Mouse (Mus musculus): ENCODE data around the gene Cdkal1. TPM values are rescaled to one million over a fixed set of nuclear protein-coding genes. Genes with fewer than 3 reads are reported as not detected.

Cdkal1 gene
- polyA plus RNA-seq, 1 experiment: 10.3 TPM

GRCm38 (mm10) chr13:29185545-29185944 is 669.9 kb downstream of the Cdkal1 start:
- Histone ChIP-seq H3K27ac (ENCODE audit: insufficient read depth, low read length) (no peak overlapping the region), H3K4me1 (ENCODE audit: control insufficient read depth, insufficient read depth, low read length) (no peaks in the 10 kb centered on the region), H3K27me3 (ENCODE audit: control insufficient read depth, insufficient read depth, low read length) (no peaks in the 10 kb centered on the region), H3K4me3 (replicated peaks; ENCODE audit: insufficient read depth, low read depth, low read length) (no peak overlapping the region)
- TF ChIP-seq CTCF (IDR thresholded peaks at IDR 0.05; ENCODE audit: borderline replicate concordance, insufficient read depth, low read depth, low read length) (no peak), POLR2A (IDR thresholded peaks at IDR 0.05; ENCODE audit: borderline replicate concordance, insufficient read depth, low read length) (no peak)
- 81% methylated on average over 4 of the region's 4 CpGs for WGBS
- DNase-seq: no peak

- no peaks in the 10 kb centered on the region for H3K4me1 ChIP-seq (ENCODE audit: control insufficient read depth, insufficient read depth, low read length)
- H3K27ac ChIP-seq (ENCODE audit: insufficient read depth, low read length): no peak overlapping the region
- no peak for DNase-seq
- H3K27me3 ChIP-seq (ENCODE audit: control insufficient read depth, insufficient read depth, low read length): no peaks in the 10 kb centered on the region
- H3K4me3 ChIP-seq (replicated peaks; ENCODE audit: insufficient read depth, low read depth, low read length): no peak overlapping the region
- 83% methylated on average over 2 of the region's 2 CpGs for WGBS
- no peak for TF ChIP-seq POLR2A (IDR thresholded peaks at IDR 0.05; ENCODE audit: borderline replicate concordance, insufficient read depth, low read length)
- no peak for TF ChIP-seq CTCF (IDR thresholded peaks at IDR 0.05; ENCODE audit: borderline replicate concordance, insufficient read depth, low read depth, low read length)
Observed at GRCm38 (mm10) chr13:29184545-29184944, 670.9 kb downstream of the Cdkal1 start.

- no peak for DNase-seq
- 90% methylated on average over 4 of the region's 4 CpGs for WGBS
- H3K27ac ChIP-seq (ENCODE audit: insufficient read depth, low read length): no peak overlapping the region
- no peaks in the 10 kb centered on the region for H3K4me1 ChIP-seq (ENCODE audit: control insufficient read depth, insufficient read depth, low read length)
- no peak for TF ChIP-seq POLR2A (IDR thresholded peaks at IDR 0.05; ENCODE audit: borderline replicate concordance, insufficient read depth, low read length)
- TF ChIP-seq CTCF (IDR thresholded peaks at IDR 0.05; ENCODE audit: borderline replicate concordance, insufficient read depth, low read depth, low read length): no peak
- no peak overlapping the region for H3K4me3 ChIP-seq (replicated peaks; ENCODE audit: insufficient read depth, low read depth, low read length)
- H3K27me3 ChIP-seq (ENCODE audit: control insufficient read depth, insufficient read depth, low read length): no peaks in the 10 kb centered on the region
Observed at GRCm38 (mm10) chr13:29179861-29180260, 675.6 kb downstream of the Cdkal1 start.

GRCm38 (mm10) chr13:29179260-29179659 is 676.2 kb downstream of the Cdkal1 start:
- no peak for TF ChIP-seq POLR2A (IDR thresholded peaks at IDR 0.05; ENCODE audit: borderline replicate concordance, insufficient read depth, low read length)
- no peak for TF ChIP-seq CTCF (IDR thresholded peaks at IDR 0.05; ENCODE audit: borderline replicate concordance, insufficient read depth, low read depth, low read length)
- Histone ChIP-seq H3K4me3 (replicated peaks; ENCODE audit: insufficient read depth, low read depth, low read length) (no peak overlapping the region), H3K27me3 (ENCODE audit: control insufficient read depth, insufficient read depth, low read length) (no peaks in the 10 kb centered on the region), H3K27ac (ENCODE audit: insufficient read depth, low read length) (no peak overlapping the region), H3K4me1 (ENCODE audit: control insufficient read depth, insufficient read depth, low read length) (no peaks in the 10 kb centered on the region)
- DNase-seq: no peak
- WGBS: 94% methylated on average over 4 of the region's 4 CpGs

- Histone ChIP-seq H3K27ac (ENCODE audit: insufficient read depth, low read length) (no peak overlapping the region), H3K27me3 (ENCODE audit: control insufficient read depth, insufficient read depth, low read length) (no peaks in the 10 kb centered on the region), H3K4me1 (ENCODE audit: control insufficient read depth, insufficient read depth, low read length) (no peaks in the 10 kb centered on the region), H3K4me3 (replicated peaks; ENCODE audit: insufficient read depth, low read depth, low read length) (no peak overlapping the region)
- DNase-seq: no peak
- 72% methylated on average over 5 of the region's 5 CpGs for WGBS
- TF ChIP-seq CTCF (IDR thresholded peaks at IDR 0.05; ENCODE audit: borderline replicate concordance, insufficient read depth, low read depth, low read length): no peak
- no peak for TF ChIP-seq POLR2A (IDR thresholded peaks at IDR 0.05; ENCODE audit: borderline replicate concordance, insufficient read depth, low read length)
Observed at GRCm38 (mm10) chr13:29177889-29178486, 677.5 kb downstream of the Cdkal1 start.

- Histone ChIP-seq H3K4me3 (replicated peaks; ENCODE audit: insufficient read depth, low read depth, low read length) (no peak overlapping the region), H3K27me3 (ENCODE audit: control insufficient read depth, insufficient read depth, low read length) (no peaks in the 10 kb centered on the region), H3K27ac (ENCODE audit: insufficient read depth, low read length) (no peak overlapping the region), H3K4me1 (ENCODE audit: control insufficient read depth, insufficient read depth, low read length) (no peaks in the 10 kb centered on the region)
- TF ChIP-seq CTCF (IDR thresholded peaks at IDR 0.05; ENCODE audit: borderline replicate concordance, insufficient read depth, low read depth, low read length) (no peak), POLR2A (IDR thresholded peaks at IDR 0.05; ENCODE audit: borderline replicate concordance, insufficient read depth, low read length) (no peak)
- DNase-seq: no peak
- 76% methylated on average over 1 of the region's 1 CpGs for WGBS
Observed at GRCm38 (mm10) chr13:29169356-29169755, 686.1 kb downstream of the Cdkal1 start.

- whole genome bisulfite sequencing: 87% methylated on average over 15 of the region's 15 CpGs
- TF ChIP-seq CTCF (IDR thresholded peaks at IDR 0.05; ENCODE audit: borderline replicate concordance, insufficient read depth, low read depth, low read length): no peak
- TF ChIP-seq POLR2A (IDR thresholded peaks at IDR 0.05; ENCODE audit: borderline replicate concordance, insufficient read depth, low read length): no peak
- no peak overlapping the region for H3K27ac ChIP-seq (ENCODE audit: insufficient read depth, low read length)
- H3K4me1 ChIP-seq (ENCODE audit: control insufficient read depth, insufficient read depth, low read length): peaks cover 10% of the 10 kb centered on the region
- DNase-seq: no peak
- no peaks in the 10 kb centered on the region for H3K27me3 ChIP-seq (ENCODE audit: control insufficient read depth, insufficient read depth, low read length)
- H3K4me3 ChIP-seq (replicated peaks; ENCODE audit: insufficient read depth, low read depth, low read length): no peak overlapping the region
Observed at GRCm38 (mm10) chr13:29164845-29165524, 690.5 kb downstream of the Cdkal1 start.
